Mouse (Mus musculus) testis, adult 10 weeks (tissue): ENCODE measurements around the gene Wdr54. TPM values are rescaled to one million over a fixed set of nuclear protein-coding genes. Genes with fewer than 3 reads are reported as not detected.

Experiments
- polyA plus RNA-seq: library from polyadenylated mRNA; stranded (reverse); fragments of 350-450 nt; fragmentation: Illumina TruSeq; extraction: RNeasy Lipid Tissue Mini Kit (QIAGEN cat#74804); gene quantifications from one replicate; pipeline ENCODE4 v1.2.3, GENCODE M21; 2014; ENCODE audit warnings: low read depth, low replicate concordance

Gene Wdr54
- 1.5 TPM for polyA plus RNA-seq

DNA sequence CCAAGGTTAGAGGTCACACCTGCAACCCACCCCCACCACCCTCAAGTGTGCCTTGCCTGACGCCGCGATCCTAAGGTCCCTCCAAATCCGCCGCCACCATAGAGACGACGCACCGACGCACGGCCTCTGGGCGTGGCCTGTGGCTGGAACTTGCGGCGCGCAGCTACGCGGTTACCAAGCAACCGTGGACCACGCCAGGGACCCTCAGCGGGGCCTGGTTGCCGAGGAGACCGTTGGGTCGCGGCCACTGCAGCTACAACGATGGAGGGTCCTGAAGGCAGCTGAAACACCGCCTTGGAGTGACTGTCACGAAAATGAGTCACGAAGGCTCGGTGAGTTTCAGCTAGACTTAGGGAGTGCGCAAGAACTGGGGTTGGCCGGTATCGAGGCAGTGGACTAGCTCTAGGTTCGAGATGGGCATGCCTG lies at the start of gene Wdr54, which contains the start of gene 1700003E16Rik:
Gene Wdr54, minus strand, starts transcription at position 139 of the 426 bp plus-strand sequence.
Gene 1700003E16Rik, plus strand, starts transcription at position 146 of the 426 bp plus-strand sequence.

DNA sequence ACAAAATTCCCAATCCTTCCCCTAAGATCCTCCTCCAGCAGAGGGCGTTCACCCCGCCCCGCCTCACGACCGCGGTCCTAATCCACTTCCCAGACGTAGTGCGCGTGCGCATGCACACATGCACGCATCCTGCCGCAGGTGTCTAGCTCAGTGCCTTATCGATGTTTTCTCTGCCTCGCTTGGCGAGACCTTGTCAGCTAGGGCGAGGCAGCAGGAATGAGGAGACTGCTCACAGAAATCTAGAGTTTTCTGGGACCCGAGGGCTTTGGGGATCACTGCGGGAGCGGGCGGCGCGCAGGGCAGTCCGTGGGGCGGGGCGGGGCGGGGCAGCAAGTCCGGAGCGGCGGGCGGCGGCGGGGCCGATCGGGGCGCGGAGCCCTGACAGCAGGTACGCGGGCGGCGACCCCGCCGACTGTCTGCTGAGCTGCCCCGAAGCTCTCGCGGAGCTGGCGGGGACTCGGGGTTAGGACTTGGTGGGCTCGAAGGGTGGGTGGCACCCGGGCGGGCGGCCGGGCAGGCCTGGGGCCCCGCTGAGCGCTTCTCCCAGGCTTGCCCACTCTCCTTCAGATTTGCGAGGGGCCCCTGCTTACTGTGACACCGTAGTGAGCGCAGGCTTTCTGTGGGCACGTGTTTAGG lies 9.5 kb upstream of the Wdr54 start, which contains the start of gene Dctn1:
Gene Dctn1, plus strand, starts transcription at position 314 of the 636 bp plus-strand sequence.

DNA sequence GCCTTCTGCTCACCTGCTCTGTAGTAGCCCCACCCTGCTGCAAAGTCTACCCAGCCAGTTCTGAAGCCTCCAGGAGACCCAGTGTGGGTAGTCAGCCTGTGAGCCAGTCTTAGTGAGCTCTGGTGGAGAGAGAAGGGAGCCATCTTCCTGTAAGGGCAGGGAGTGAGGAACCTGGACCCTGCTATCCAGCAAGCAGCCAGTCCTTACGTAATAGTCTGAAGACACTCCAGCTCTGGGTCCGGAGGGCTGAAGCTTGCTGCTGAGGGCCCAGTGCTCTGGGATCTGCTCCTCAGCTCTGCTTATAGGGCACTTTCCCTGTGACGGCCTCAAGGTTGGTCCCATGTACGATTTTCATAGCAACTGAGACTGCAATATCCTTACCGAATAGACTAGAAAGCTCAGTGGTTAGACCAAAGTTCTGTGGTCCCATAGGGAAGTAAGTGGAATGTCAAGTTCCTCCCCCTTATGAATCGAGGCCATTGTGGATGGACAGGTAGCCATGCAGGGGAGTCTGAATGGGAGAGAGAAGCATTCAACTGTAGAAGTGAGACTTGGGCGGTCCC lies 21.2 kb downstream of the Wdr54 start, which contains the start of gene Rtkn:
Gene Rtkn, plus strand, starts transcription at position 513 of the 563 bp plus-strand sequence.

DNA sequence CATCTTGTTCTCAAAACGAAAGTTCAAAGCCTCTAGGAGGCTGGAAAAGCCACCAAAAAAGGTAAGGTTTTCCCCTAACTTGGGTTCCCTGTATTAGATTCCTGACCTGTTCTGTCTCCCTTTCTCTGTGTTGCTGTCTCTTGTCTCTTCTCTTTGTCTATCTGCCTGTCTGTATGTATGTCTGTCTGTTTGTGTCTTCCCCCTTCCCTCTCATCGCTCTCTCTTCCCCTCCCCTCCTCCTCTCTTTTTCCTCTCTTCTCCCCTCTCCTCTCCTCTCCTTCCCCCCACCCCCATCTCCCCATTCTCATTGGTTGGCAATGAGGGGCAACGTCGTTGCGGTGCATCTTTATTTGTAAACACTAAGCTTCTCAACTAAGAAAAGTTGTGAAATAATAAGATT lies 30.9 kb downstream of the Wdr54 start, which contains the start of gene Ino80b:
Gene Ino80b, minus strand, starts transcription at position 101 of the 400 bp plus-strand sequence.

DNA sequence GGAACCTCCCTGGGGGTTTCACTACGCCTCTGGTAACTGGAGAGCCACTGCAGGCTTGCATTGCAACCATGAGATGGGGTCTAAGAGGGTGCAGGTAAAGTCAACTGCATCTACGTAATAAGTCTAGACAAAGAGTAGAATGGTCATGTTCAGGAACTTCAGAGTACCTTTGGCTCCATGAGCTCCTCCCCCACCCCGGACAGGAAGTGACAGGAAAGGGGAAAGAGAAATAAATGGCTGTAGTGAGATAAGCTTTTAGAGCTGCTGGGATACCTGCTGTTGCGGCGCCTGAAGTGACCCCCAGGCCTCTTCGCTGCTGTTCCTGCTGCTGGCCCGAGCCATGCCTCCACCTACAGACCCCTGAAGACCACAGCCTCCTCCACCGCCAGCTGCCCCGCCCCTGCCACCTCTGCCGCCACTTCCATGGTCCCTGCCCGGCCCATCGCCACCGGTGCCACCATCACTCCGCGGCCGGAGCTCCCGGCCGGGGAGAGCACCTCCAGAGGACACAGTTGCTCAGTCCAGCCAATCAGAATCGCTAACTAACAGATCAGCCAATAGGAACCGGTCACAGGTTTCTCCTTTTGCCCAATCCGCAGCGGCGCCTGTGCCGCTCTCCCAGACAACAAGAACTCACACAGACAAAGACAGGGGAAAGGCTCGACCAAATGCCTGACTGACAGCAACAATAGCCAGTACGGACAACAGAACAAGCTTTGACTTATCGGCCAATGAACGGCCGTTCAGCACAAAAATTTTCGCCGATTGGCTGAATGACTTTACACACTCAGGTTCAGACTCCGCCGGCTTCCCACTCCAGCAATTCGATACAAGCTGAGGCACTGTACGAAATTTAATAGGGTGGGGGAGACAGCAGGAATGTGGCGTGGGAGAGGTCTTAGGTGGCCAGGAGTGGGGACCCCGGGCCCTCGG lies 35.0 kb downstream of the Wdr54 start, which contains the start of gene Wbp1:
Gene Wbp1, minus strand, starts transcription at position 630 of the 933 bp plus-strand sequence.

DNA sequence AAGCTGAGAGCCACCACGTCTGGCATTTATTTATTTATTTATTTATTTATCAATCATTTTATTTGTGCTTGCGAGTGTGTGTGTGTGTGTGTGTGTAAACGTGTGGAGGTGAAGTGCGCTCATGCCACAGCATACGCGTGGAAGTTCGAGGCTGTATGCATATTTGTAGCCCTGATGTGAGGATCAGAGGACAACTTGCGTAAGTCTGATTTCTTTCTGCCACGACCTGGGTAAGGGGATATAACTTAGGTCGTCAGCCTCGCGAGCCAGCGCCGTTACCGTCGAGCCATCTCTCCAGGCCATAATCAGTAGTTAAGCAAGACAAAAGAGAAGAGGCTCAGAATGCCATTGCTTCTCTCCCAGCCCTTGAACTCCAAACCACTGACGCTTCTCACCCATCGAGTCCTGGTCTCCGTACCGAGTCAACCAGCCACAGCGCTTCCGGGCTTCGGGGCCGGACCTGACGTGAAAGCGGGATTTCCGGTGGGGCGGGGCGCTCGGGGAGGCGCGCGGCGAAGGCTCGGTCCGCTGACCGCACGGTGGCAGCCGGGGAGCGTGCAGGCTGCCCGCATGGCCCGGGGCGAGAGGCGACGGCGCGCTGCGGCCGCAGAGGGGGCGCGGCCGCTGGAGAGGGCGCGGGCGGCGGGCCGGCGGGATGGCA lies 41.1 kb downstream of the Wdr54 start, which contains the start of gene Mogs:
Gene Mogs, plus strand, starts transcription at position 486 of the 661 bp plus-strand sequence.

DNA sequence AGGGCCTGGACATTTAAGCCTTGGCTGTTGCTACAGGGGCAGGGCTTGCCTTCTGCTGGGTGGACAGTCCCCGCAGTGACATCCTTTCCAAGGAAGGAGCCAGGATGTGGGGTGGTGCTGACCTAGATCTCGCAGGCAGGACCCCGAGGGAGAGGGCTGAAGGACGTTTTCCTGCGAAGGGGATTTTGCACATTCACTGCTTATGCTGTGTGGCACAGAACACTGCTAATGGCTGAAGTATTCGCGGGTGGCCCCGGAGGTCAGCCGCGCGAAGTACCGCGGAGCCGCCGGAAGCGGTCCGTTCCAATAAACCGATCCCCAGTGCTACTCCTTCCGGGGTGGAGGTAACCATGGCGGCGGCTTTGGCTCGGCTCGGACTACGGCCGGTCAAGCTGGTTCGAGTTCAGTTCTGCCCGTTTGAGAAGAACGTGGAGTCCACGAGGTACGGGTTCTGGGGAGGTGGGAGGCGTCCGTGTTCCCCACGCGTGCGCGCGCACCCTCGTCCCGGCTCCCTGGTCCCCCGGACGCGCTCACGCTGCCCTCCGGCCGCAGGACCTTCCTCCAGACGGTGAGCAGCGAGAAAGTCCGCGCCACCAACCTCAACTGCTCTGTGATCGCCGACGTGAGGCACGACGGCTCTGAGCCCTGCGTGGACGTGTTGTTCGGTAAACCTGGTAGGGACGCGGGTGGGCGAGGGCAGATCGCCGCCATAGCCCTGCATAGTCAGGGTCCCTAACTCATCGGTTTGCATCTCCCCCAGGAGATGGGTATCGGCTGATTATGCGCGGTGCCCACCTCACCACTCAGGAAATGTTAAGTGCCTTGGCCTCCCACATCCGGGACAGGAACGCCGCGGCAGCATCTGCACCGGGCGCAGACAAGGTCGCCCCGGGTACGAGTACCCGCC lies 47.2 kb downstream of the Wdr54 start, which contains the start of gene Mrpl53:
Gene Mrpl53, plus strand, starts transcription at position 279 of the 907 bp plus-strand sequence.

DNA sequence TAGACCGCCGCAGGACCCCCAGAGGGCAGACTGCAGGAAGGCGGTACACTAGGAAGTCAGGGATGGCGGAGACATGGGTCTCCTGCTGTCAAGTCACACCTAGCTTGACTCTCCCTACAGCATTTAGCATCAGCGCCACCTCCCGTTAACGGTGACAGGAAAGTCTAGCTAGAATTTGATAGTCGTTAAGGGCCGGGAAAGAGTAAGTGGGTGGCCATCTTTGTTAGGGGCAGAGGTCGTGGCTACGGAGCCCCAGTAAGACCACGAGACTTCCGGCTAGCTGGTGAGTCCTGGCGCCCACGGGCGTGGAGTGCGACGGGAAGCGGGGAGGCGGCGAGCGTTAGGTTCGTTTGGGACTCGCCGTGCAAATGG lies 54.9 kb downstream of the Wdr54 start, which contains the start of the genes Ccdc142 and Gm42688:
Gene Ccdc142, plus strand, starts transcription at position 286 of the 372 bp plus-strand sequence.
Gene Gm42688, plus strand, starts transcription at position 302 of the 372 bp plus-strand sequence.

Other genes with a start within 250 kb of the Wdr54 start
- gene Sema4f, start 216.6 kb downstream of the Wdr54 start, polyA plus RNA-seq, result 0.15 TPM
- gene M1ap, start 209.5 kb downstream of the Wdr54 start, polyA plus RNA-seq, result 28.5 TPM
- gene Dok1, start 122.9 kb downstream of the Wdr54 start, polyA plus RNA-seq, result not detected
- 0.42 TPM for gene Loxl3, start 122.2 kb downstream of the Wdr54 start, polyA plus RNA-seq
- 6.2 TPM for gene Aup1, start 101.9 kb downstream of the Wdr54 start, polyA plus RNA-seq
- 2.4 TPM for gene Htra2, start 101.1 kb downstream of the Wdr54 start, polyA plus RNA-seq
- gene Dqx1, start 98.6 kb downstream of the Wdr54 start, polyA plus RNA-seq, result 0.08 TPM
- not detected for gene Tlx2, start 86.1 kb downstream of the Wdr54 start, polyA plus RNA-seq
- gene Pcgf1, start 78.5 kb downstream of the Wdr54 start, polyA plus RNA-seq, result 13.1 TPM
- gene Lbx2, start 70.0 kb downstream of the Wdr54 start, polyA plus RNA-seq, result not detected
- gene Ccdc142, start 54.8 kb downstream of the Wdr54 start, polyA plus RNA-seq, result not detected
- gene Gm42688, start 54.8 kb downstream of the Wdr54 start, polyA plus RNA-seq, result 2.6 TPM
- 46.1 TPM for gene Mrpl53, start 47.4 kb downstream of the Wdr54 start, polyA plus RNA-seq
- 0.87 TPM for gene Mogs, start 40.9 kb downstream of the Wdr54 start, polyA plus RNA-seq
- 3.4 TPM for gene Wbp1, start 34.8 kb downstream of the Wdr54 start, polyA plus RNA-seq
- gene Ino80b, start 31.0 kb downstream of the Wdr54 start, polyA plus RNA-seq, result 1.1 TPM
- 0.28 TPM for gene Rtkn, start 20.9 kb downstream of the Wdr54 start, polyA plus RNA-seq
- gene 1700003E16Rik, start within 50 bp of the Wdr54 start, polyA plus RNA-seq, result 2.4 TPM
- 11.3 TPM for gene Dctn1, start 9.5 kb upstream of the Wdr54 start, polyA plus RNA-seq
- gene Slc4a5, start 63.4 kb upstream of the Wdr54 start, polyA plus RNA-seq, result 0.66 TPM
- gene Mthfd2, start 169.5 kb upstream of the Wdr54 start, polyA plus RNA-seq, result 13.1 TPM
- gene Mob1a, start 169.6 kb upstream of the Wdr54 start, polyA plus RNA-seq, result 55.4 TPM
- 85.7 TPM for gene Bola3, start 192.8 kb upstream of the Wdr54 start, polyA plus RNA-seq